Mouse (Mus musculus) ES-E14 (cell line): ENCODE data around the gene Glrx.

Source experiments
- CHD2 ChIP-seq: IDR thresholded peaks from 2 replicates; pipeline ENCODE4 v1.6.1; 2014; ENCODE audit warnings: mild to moderate bottlenecking, low read depth, low read length, inconsistent platforms
- MAFK ChIP-seq: IDR thresholded peaks from 2 replicates; pipeline ENCODE4 v1.6.1; 2014; ENCODE audit warnings: mild to moderate bottlenecking, low read depth, low read length, inconsistent platforms; ENCODE audit not compliant: insufficient read depth
- ZC3H11A ChIP-seq: IDR thresholded peaks from 2 replicates; pipeline ENCODE4 v1.6.1; 2012; ENCODE audit warnings: low read depth, mild to moderate bottlenecking, inconsistent platforms, low read length, borderline replicate concordance
- ZNF384 ChIP-seq: IDR thresholded peaks from 2 replicates; pipeline ENCODE4 v1.6.1; 2012; ENCODE audit warnings: low read depth, low read length, inconsistent platforms

DNA sequence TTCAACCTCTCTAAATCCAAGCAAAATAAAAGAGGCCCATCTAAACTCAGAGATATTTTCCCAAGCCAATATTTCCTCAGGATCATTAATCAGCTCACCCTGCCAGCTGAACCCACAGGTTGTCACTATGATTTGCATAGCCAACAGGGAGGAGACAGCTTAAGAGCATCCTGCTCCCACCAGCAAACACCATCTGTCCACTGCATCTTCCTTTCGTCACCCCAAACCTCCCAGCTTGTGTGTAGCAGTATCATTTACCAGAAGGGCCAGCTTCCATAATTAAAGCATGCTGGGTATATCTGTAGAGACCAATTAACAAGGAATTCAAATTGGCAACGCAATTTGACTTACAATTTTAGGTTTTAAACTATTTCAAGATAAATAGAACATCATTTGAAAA is 40.8 kb downstream of the Glrx start:
- TF ChIP-seq ZNF384 = no peak
- no peak for TF ChIP-seq CHD2
- TF ChIP-seq MAFK = no peak
- TF ChIP-seq ZC3H11A = no peak
